ENCODE assay signal across 8 mouse cellular contexts in genomic region chr2:116812869-116813558, GRCm38 (mm10).
DNase-seq lines count a peak whose midpoint lies in the region; ATAC-seq and TF ChIP-seq lines count a peak whose summit lies in the region.

No protein-coding gene starts in this region.

- H3K27me3 ChIP-seq in cerebellum, adult 2 months (ENCODE audit: control insufficient read depth, insufficient read depth, low read length): no peaks in the 10 kb centered on the region; the same call in 1 of the 2 replicates
- no peaks in the 10 kb centered on the region for H3K27me3 ChIP-seq in lung, embryonic 16.5 days (ENCODE audit: control insufficient read depth, insufficient read depth, low read depth, low read length)
- no peaks in the 10 kb centered on the region for H3K27me3 ChIP-seq in stomach, embryonic 15.5 days (replicated peaks)

- H3K27ac ChIP-seq in cerebellum, adult 2 months (ENCODE audit: insufficient read depth, low read length): no peak overlapping the region
- no peak overlapping the region for H3K27ac ChIP-seq in lung, embryonic 16.5 days (ENCODE audit: low read length)
- H3K27ac ChIP-seq in stomach, embryonic 15.5 days: no peak overlapping the region

- no peaks in the 10 kb centered on the region for H3K36me3 ChIP-seq in lung, embryonic 16.5 days (ENCODE audit: control insufficient read depth, insufficient read depth, low read length)
- no peaks in the 10 kb centered on the region for H3K36me3 ChIP-seq in stomach, embryonic 15.5 days

- H3K4me3 ChIP-seq in cerebellum, adult 2 months (replicated peaks; ENCODE audit: insufficient read depth, low read depth, low read length): no peak overlapping the region
- no peak overlapping the region for H3K4me3 ChIP-seq in lung, embryonic 16.5 days (ENCODE audit: low read length)
- no peak overlapping the region for H3K4me3 ChIP-seq in lung, adult 2 months (replicated peaks; ENCODE audit: extremely low read depth, low read depth, low read length)
- H3K4me3 ChIP-seq in stomach, embryonic 15.5 days (replicated peaks): no peak overlapping the region

- no peak for TF ChIP-seq POLR2A in cerebellum, adult 2 months (IDR thresholded peaks at IDR 0.05; ENCODE audit: borderline replicate concordance, insufficient read depth, low read length)
- no peak for TF ChIP-seq POLR2A in lung, adult 2 months (IDR thresholded peaks at IDR 0.05; ENCODE audit: borderline replicate concordance, extremely low read depth, low read depth, low read length)

- no peak for ATAC-seq in lung, embryonic 16.5 days (ENCODE audit: low read depth)
- ATAC-seq in stomach, embryonic 15.5 days (ENCODE audit: insufficient read depth, low FRiP score, low read depth): no peak; the same call in 1 of the 2 replicates
- ATAC-seq in erythroid progenitor cell, adult 5-6 weeks (replicated peaks; ENCODE audit: low FRiP score, poor library complexity, severe bottlenecking): no peak

- no peak for TF ChIP-seq CTCF in cerebellum, adult 2 months (IDR thresholded peaks at IDR 0.05; ENCODE audit: borderline replicate concordance, insufficient read depth, low read depth, low read length)
- TF ChIP-seq CTCF in lung, adult 2 months (IDR thresholded peaks at IDR 0.05; ENCODE audit: insufficient read depth, low read length): no peak

- H3K4me1 ChIP-seq in cerebellum, adult 2 months (ENCODE audit: control insufficient read depth, insufficient read depth, low read length): no peaks in the 10 kb centered on the region
- H3K4me1 ChIP-seq in lung, embryonic 16.5 days (replicated peaks; ENCODE audit: control insufficient read depth, insufficient read depth, low read length): peaks cover 5% of the 10 kb centered on the region; the same call in 1 of the 2 replicates
- H3K4me1 ChIP-seq in lung, adult 2 months (ENCODE audit: control insufficient read depth, insufficient read depth, low read length): no peaks in the 10 kb centered on the region
- H3K4me1 ChIP-seq in stomach, embryonic 15.5 days: no peaks in the 10 kb centered on the region

- no peaks in the 10 kb centered on the region for H3K9me3 ChIP-seq in lung, embryonic 16.5 days (ENCODE audit: control insufficient read depth, low read length)
- no peaks in the 10 kb centered on the region for H3K9me3 ChIP-seq in stomach, embryonic 15.5 days

- WGBS in cerebellum, adult 2 months: 33% methylated on average over 13 of the region's 13 CpGs
- 27% methylated on average over 13 of the region's 13 CpGs for WGBS in lung, embryonic 16.5 days
- 31% methylated on average over 13 of the region's 13 CpGs for WGBS in lung, adult 2 months
- WGBS in stomach, embryonic 15.5 days: 30% methylated on average over 13 of the region's 13 CpGs

- H3K9ac ChIP-seq in lung, embryonic 16.5 days (ENCODE audit: low read length): no peak overlapping the region
- H3K9ac ChIP-seq in stomach, embryonic 15.5 days: no peak overlapping the region

- H3K4me2 ChIP-seq in lung, embryonic 16.5 days (ENCODE audit: low read depth, low read length): 0 out of 2 replicates have a peak overlapping the region, but pooled peaks have one; percentile 4
- H3K4me2 ChIP-seq in stomach, embryonic 15.5 days: peak overlapping the region; percentile 14; the same call in 1 of the 2 replicates

- peak; percentile 58 to 74 for DNase-seq in cerebellum, postnatal 10 days
- no peak for DNase-seq in cerebellum, adult 2 months
- no peak for DNase-seq in lung, adult 2 months
- DNase-seq in kidney, postnatal 36 days: peak; percentile 8 to 48
- no peak for DNase-seq in left cerebral cortex, adult 18-20 months (ENCODE audit: low spot score in 2 of 2)

Comparison
In these comparisons a context has a peak if more than half of its experiments do, and no peak if none do; other contexts are left out.
1. DNase-seq: peak in cerebellum, postnatal 10 days (2 of 2) and kidney, postnatal 36 days (2 of 2); none in cerebellum, adult 2 months (0 of 2), lung, adult 2 months (single experiment) and left cerebral cortex, adult 18-20 months (0 of 2).